Mouse (Mus musculus) midbrain, embryonic 10.5 days (tissue): Measurements from ENCODE around the gene Ankrd54. TPM values are rescaled to one million over a fixed set of nuclear protein-coding genes. Genes with fewer than 3 reads are reported as not detected.
A peak's percentile ranks its signal among the peaks of the same experiment; 100 is the strongest.

Experiments used
- DNase-seq: peaks from one replicate; pipeline ENCODE4 v3.0.0-alpha.2; 2017; ENCODE audit warnings: low spot score
- H3K27ac ChIP-seq: fragments of 300-500 bp; sonication (generic); replicated peaks from 2 replicates; pipeline ENCODE4 v1.5.1; 2016; ENCODE audit warnings: mild to moderate bottlenecking
- H3K27me3 ChIP-seq: fragments of 300-500 bp; sonication (generic); 2 replicates; pipeline ENCODE4 v1.6.1; 2016; ENCODE audit warnings: low read depth, mild to moderate bottlenecking; ENCODE audit not compliant: poor library complexity, severe bottlenecking
- H3K36me3 ChIP-seq: fragments of 300-500 bp; sonication (generic); 2 replicates; pipeline ENCODE4 v1.6.1; 2016; ENCODE audit warnings: mild to moderate bottlenecking, moderate library complexity
- H3K4me1 ChIP-seq: fragments of 300-500 bp; sonication (generic); 2 replicates; pipeline ENCODE4 v1.6.1; 2016
- H3K4me3 ChIP-seq: fragments of 300-500 bp; sonication (generic); 2 replicates; pipeline ENCODE4 v1.5.1; 2016; ENCODE audit warnings: mild to moderate bottlenecking, moderate library complexity
- H3K9me3 ChIP-seq: fragments of 300-500 bp; sonication (generic); replicated peaks from 2 replicates; pipeline ENCODE4 v1.6.1; 2016; ENCODE audit warnings: mild to moderate bottlenecking
- WGBS: fragments of 180-500 bp; shearing (Covaris S2); methylation state at CpG from one replicate; pipeline ENCODE4 v1.1.7; 2016; 5-methylcytosine and 5-hydroxymethylcytosine counted together
- polyA plus RNA-seq: library from polyadenylated mRNA; unstranded; fragments of >200 nt; fragmentation: Nextera tagmentation; extraction: Ambion mirVana; gene quantifications from 2 replicates; pipeline ENCODE4 v1.2.1, GENCODE M21; 2016

Ankrd54 gene
- 65.1 and 66.6 TPM in 2 replicates for polyA plus RNA-seq

GRCm38 (mm10) chr15:79062376-79063159 is at the start of gene Ankrd54:
Gene Ankrd54 (minus strand): TSS chr15:79062893.
- H3K4me3 ChIP-seq, result peak within 1 kb of the TSS; percentile 98
- no peaks in the 10 kb centered on the region for H3K9me3 ChIP-seq
- H3K27ac ChIP-seq, result peak within 1 kb of the TSS; percentile 92
- H3K36me3 ChIP-seq, result peaks cover 34% of the 10 kb centered on the region
- DNase-seq, result peak; percentile 99
- H3K4me1 ChIP-seq, result peaks cover 30% of the 10 kb centered on the region
- H3K27me3 ChIP-seq, result no peaks in the 10 kb centered on the region
- under 1% methylated on average over 80 of the region's 80 CpGs for WGBS

GRCm38 (mm10) chr15:79111774-79112173 is 49.1 kb upstream of the Ankrd54 start:
- Histone ChIP-seq H3K36me3 (peaks cover 15% of the 10 kb centered on the region), H3K27me3 (peaks cover 28% of the 10 kb centered on the region), H3K4me3 (no peak overlapping the region), H3K9me3 (no peaks in the 10 kb centered on the region), H3K4me1 (peaks cover 31% of the 10 kb centered on the region), H3K27ac (no peak overlapping the region)
- 88% methylated on average over 4 of the region's 4 CpGs for WGBS
- no peak for DNase-seq

GRCm38 (mm10) chr15:79110528-79110927 is 47.8 kb upstream of the Ankrd54 start:
- Histone ChIP-seq H3K36me3 (peaks cover 15% of the 10 kb centered on the region), H3K27me3 (peaks cover 28% of the 10 kb centered on the region), H3K4me1 (peaks cover 31% of the 10 kb centered on the region), H3K9me3 (no peaks in the 10 kb centered on the region), H3K27ac (no peak overlapping the region), H3K4me3 (peak overlapping the region; percentile 80)
- WGBS, result 64% methylated on average over 2 of the region's 2 CpGs
- no peak for DNase-seq

- DNase-seq, result no peak
- Histone ChIP-seq H3K36me3 (peaks cover 11% of the 10 kb centered on the region), H3K4me1 (peaks cover 31% of the 10 kb centered on the region), H3K4me3 (peak overlapping the region; percentile 80), H3K27ac (no peak overlapping the region; the same call in 1 of the 2 replicates), H3K9me3 (no peaks in the 10 kb centered on the region), H3K27me3 (peaks cover 28% of the 10 kb centered on the region)
- WGBS, result 22% methylated on average over 9 of the region's 9 CpGs
These were observed 47.3 kb upstream of the Ankrd54 start for GRCm38 (mm10) chr15:79110031-79110430.

GRCm38 (mm10) chr15:79109321-79109934 is 46.7 kb upstream of the Ankrd54 start:
- peak overlapping the region; percentile 80 for H3K4me3 ChIP-seq
- peak; percentile 68 for DNase-seq
- under 1% methylated on average over 46 of the region's 46 CpGs for WGBS
- peaks cover 28% of the 10 kb centered on the region for H3K27me3 ChIP-seq
- H3K36me3 ChIP-seq, result peaks cover 6% of the 10 kb centered on the region
- H3K4me1 ChIP-seq, result peaks cover 31% of the 10 kb centered on the region
- peak overlapping the region; percentile 91 for H3K27ac ChIP-seq
- H3K9me3 ChIP-seq, result no peaks in the 10 kb centered on the region

GRCm38 (mm10) chr15:79108421-79109320 is 46.0 kb upstream of the Ankrd54 start, which contains the start of gene Micall1:
Gene Micall1 (plus strand): TSS chr15:79108898.
- Histone ChIP-seq H3K36me3 (peaks cover 6% of the 10 kb centered on the region), H3K4me1 (peaks cover 31% of the 10 kb centered on the region), H3K27me3 (peaks cover 28% of the 10 kb centered on the region), H3K4me3 (peak within 1 kb of the TSS; percentile 80), H3K27ac (peak within 1 kb of the TSS; percentile 91), H3K9me3 (no peaks in the 10 kb centered on the region)
- peak; percentile 61 for DNase-seq
- 1% methylated on average over 81 of the region's 85 CpGs for WGBS

GRCm38 (mm10) chr15:79107966-79108365 is 45.3 kb upstream of the Ankrd54 start:
- no peaks in the 10 kb centered on the region for H3K9me3 ChIP-seq
- peak overlapping the region; percentile 80 for H3K4me3 ChIP-seq
- peaks cover 4% of the 10 kb centered on the region for H3K36me3 ChIP-seq
- peak; percentile 26 for DNase-seq
- H3K27me3 ChIP-seq, result peaks cover 28% of the 10 kb centered on the region
- H3K4me1 ChIP-seq, result peaks cover 31% of the 10 kb centered on the region
- H3K27ac ChIP-seq, result no peak overlapping the region; the same call in 1 of the 2 replicates
- 22% methylated on average over 7 of the region's 7 CpGs for WGBS

GRCm38 (mm10) chr15:79105804-79106203 is 43.1 kb upstream of the Ankrd54 start:
- Histone ChIP-seq H3K4me1 (peaks cover 31% of the 10 kb centered on the region), H3K36me3 (no peaks in the 10 kb centered on the region), H3K9me3 (no peaks in the 10 kb centered on the region), H3K27me3 (peaks cover 19% of the 10 kb centered on the region), H3K4me3 (no peak overlapping the region), H3K27ac (no peak overlapping the region)
- DNase-seq, result no peak
- WGBS, result 65% methylated on average over 2 of the region's 2 CpGs

GRCm38 (mm10) chr15:79103264-79103663 is 40.6 kb upstream of the Ankrd54 start:
- WGBS, result 77% methylated on average over 10 of the region's 10 CpGs
- H3K4me1 ChIP-seq, result peaks cover 11% of the 10 kb centered on the region
- no peaks in the 10 kb centered on the region for H3K36me3 ChIP-seq
- no peak for DNase-seq
- no peak overlapping the region for H3K27ac ChIP-seq
- H3K4me3 ChIP-seq, result no peak overlapping the region
- peaks cover 6% of the 10 kb centered on the region for H3K27me3 ChIP-seq
- H3K9me3 ChIP-seq, result no peaks in the 10 kb centered on the region

GRCm38 (mm10) chr15:79101531-79101930 is 38.8 kb upstream of the Ankrd54 start:
- Histone ChIP-seq H3K36me3 (peaks cover 2% of the 10 kb centered on the region), H3K4me1 (peaks cover 15% of the 10 kb centered on the region), H3K27me3 (no peaks in the 10 kb centered on the region), H3K9me3 (no peaks in the 10 kb centered on the region), H3K4me3 (no peak overlapping the region), H3K27ac (no peak overlapping the region)
- DNase-seq, result no peak

- Histone ChIP-seq H3K27ac (no peak overlapping the region), H3K4me3 (no peak overlapping the region), H3K27me3 (no peaks in the 10 kb centered on the region), H3K36me3 (peaks cover 13% of the 10 kb centered on the region), H3K4me1 (peaks cover 17% of the 10 kb centered on the region), H3K9me3 (no peaks in the 10 kb centered on the region)
- DNase-seq, result no peak
- 81% methylated on average over 4 of the region's 4 CpGs for WGBS
These were observed 37.7 kb upstream of the Ankrd54 start for GRCm38 (mm10) chr15:79100391-79100790.

GRCm38 (mm10) chr15:79099456-79099855 is 36.8 kb upstream of the Ankrd54 start:
- no peak for DNase-seq
- no peaks in the 10 kb centered on the region for H3K27me3 ChIP-seq
- H3K4me1 ChIP-seq, result peaks cover 17% of the 10 kb centered on the region
- H3K36me3 ChIP-seq, result peaks cover 22% of the 10 kb centered on the region
- H3K9me3 ChIP-seq, result no peaks in the 10 kb centered on the region
- H3K4me3 ChIP-seq, result no peak overlapping the region
- no peak overlapping the region for H3K27ac ChIP-seq
- WGBS, result 61% methylated on average over 4 of the region's 4 CpGs
